Mouse (Mus musculus) activated CD4-positive, CD25-positive, alpha-beta regulatory T cell (primary cell): ENCODE measurements around the gene Rin2. TPM values are rescaled to one million over a fixed set of nuclear protein-coding genes. Genes with fewer than 3 reads are reported as not detected.

ENCODE experiments used
- polyA plus RNA-seq, 2 experiments: library from polyadenylated mRNA; unstranded; fragments of 100-300 nt; shearing (Covaris generic); gene quantifications; one replicate each; pipeline ENCODE4 v1.2.1; 2017

Gene Rin2
- polyA plus RNA-seq: 10 to 100 TPM in 1 of 2 experiments, 1 to 10 TPM in 1; 1.9 to 14.3 TPM

GRCm38 (mm10) chr2:145675142-145675755 lies at the start of gene Rin2:
Gene Rin2 (plus strand): TSS chr2:145675215.

DNA sequence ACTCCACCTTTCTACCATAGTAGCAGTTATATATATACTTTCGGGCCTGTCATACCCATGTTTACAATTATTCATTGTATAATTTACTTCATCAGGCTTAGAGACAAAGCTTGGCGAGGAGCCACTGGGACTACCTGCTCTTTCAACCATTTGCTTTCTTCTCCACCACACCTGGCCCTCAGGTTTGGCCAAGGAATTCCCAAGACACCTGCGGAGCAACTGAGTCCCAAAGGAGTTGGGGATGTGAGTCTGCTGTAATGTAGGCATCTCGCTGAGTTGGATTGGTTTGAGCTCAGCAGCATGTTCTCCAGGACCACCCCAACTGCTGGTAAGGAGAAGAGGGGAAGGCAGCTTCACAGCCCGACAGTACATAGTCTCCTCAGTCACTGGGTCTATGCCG lies 226.8 kb downstream of the Rin2 start, which contains the start of gene Naa20:
Gene Naa20 (plus strand): TSS at position 239 of the 400 bp plus-strand sequence.

DNA sequence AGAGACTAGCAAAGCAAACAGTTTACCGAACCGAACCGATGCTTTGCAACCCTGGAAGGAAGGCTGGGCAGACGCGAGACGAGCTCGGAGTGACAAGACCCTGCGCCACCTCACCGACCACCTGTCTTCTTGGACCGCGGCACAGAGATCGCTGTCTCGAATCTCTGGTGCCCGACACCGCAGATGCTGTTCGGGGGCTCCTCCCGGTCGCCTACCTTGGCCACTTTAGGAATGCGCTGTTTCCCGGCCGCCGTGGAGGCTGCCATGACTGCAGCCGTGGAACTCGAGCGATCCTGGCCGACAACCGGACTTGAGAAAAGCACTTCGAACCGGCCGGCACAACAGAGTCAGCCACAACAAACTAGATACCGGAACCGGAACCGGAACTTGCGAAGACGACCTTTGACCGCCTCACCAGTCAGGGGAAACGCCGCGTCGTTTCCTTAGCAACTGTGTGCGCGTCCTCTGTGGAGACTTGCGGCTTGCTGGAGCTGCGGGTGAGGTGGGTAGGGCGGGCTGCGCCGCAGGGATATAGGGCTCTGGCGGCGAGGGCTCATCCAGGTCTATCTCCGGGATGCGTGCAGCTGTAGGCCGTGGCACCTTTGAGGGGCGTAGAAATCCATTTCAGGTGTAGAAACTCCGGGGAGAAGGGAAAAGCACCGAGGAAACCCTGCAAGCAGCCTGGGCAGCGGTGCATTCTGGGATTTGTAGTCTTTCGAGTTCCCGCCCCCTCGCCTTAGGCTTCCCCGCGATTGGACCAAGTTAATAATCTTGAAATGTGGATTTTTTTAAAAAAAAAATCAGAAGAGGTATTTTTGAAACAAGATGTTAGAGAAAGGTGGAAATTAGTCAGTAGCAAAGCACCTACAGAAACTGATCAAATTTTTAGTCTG lies 259.6 kb downstream of the Rin2 start, which contains the start of the genes Cfap61 and Crnkl1:
Gene Cfap61 (plus strand): TSS at position 446 of the 893 bp plus-strand sequence.
Gene Crnkl1 (minus strand): TSS at position 676 of the 893 bp plus-strand sequence.

Other genes with a start within 250 kb of the Rin2 start
- 100 to 1,000 TPM; 105 to 130 TPM for gene Naa20, start 226.9 kb downstream of the Rin2 start, polyA plus RNA-seq